Mouse (Mus musculus): ENCODE data around the gene Dab1.

Gene Dab1

DNA sequence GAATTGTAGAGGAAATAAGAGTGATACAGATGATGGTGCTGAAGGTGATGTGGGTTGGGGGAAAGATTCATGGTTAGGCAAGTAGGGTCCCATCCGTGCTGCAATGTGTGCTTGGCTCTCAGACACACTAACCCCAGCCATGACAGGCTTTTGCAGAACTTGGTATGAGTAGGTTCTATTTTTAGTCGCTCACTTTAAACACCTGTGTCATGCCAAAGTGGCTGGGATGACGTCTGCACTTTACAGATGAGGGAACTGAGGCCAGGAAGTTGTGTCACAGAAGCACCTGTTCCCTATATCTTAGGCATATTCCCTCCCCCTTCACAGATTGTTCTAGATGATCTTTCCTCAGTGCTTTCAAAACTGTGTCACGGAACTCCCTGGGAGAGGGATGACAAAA lies 1163.2 kb downstream of the Dab1 start:
- no peak for DNase-seq

DNA sequence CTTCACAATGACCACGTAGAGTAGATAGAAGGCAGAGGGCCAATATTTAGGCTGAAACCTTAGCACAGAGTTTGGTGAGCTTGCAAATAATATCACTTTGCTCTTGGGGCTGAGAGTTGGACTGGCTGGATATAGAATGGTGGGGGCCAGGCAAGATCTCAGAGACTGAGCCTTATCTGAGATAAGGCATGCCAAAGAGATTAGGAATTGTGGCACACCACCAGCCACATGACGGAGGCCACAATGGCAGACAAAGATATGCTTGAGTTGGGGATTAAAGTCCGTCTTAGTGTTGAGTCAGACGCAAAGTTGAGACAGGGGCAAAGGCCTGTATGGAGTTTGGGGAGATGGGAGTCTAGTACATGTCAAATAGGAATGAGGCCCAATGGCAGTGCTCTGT lies 1173.0 kb downstream of the Dab1 start:
- DNase-seq = no peak
